Mouse (Mus musculus) myocyte (in vitro differentiated cells): Measurements from ENCODE around the gene Tle6. TPM values are rescaled to one million over a fixed set of nuclear protein-coding genes. Genes with fewer than 3 reads are reported as not detected.

ENCODE experiments used
- H3K27me3 ChIP-seq: one replicate; pipeline ENCODE4 v1.6.1; 2011; ENCODE audit not compliant: control insufficient read depth, insufficient read depth, insufficient read length
- H3K36me3 ChIP-seq: one replicate; pipeline ENCODE4 v1.6.1; 2011; ENCODE audit not compliant: control insufficient read depth, insufficient read depth
- H3K4me2 ChIP-seq: one replicate; pipeline ENCODE4 v1.6.1; 2011; ENCODE audit warnings: low read depth, control low read depth
- H3K4me3 ChIP-seq: one replicate; pipeline ENCODE4 v1.5.1; 2011; ENCODE audit warnings: mild to moderate bottlenecking, control low read depth, moderate library complexity
- H3K79me2 ChIP-seq: one replicate; pipeline ENCODE4 v1.6.1; 2011; ENCODE audit not compliant: control insufficient read depth, insufficient read depth
- H3ac ChIP-seq: one replicate; pipeline ENCODE4 v1.6.1; 2011; ENCODE audit not compliant: control insufficient read depth, insufficient read length
- CEBPB ChIP-seq: IDR thresholded peaks from 2 replicates; pipeline ENCODE4 v1.6.1; 2011; ENCODE audit warnings: mild to moderate bottlenecking, moderate library complexity; ENCODE audit not compliant: poor library complexity, insufficient read depth, severe bottlenecking
- E2F4 ChIP-seq: IDR thresholded peaks from one replicate; pipeline ENCODE4 v1.6.1; 2011; ENCODE audit warnings: mild to moderate bottlenecking, control low read depth, moderate library complexity; ENCODE audit not compliant: insufficient read depth
- MAX ChIP-seq: IDR thresholded peaks from one replicate; pipeline ENCODE4 v1.6.1; 2011; ENCODE audit warnings: low read depth, mild to moderate bottlenecking, control low read depth
- MYOD1 ChIP-seq, 3 experiments: IDR thresholded peaks; one replicate each; pipeline ENCODE4 v1.6.1; 2011; ENCODE audit warnings: control low read depth in 2 of 3, low read depth in 2 of 3, mild to moderate bottlenecking in 2 of 3, moderate library complexity in 1 of 3; ENCODE audit not compliant: insufficient read length in 2 of 3, control insufficient read depth in 1 of 3
- MYOG ChIP-seq, 3 experiments: IDR thresholded peaks; one replicate each; pipeline ENCODE4 v1.6.1; 2011; ENCODE audit warnings: control low read depth in 2 of 3, low read depth in 2 of 3, mild to moderate bottlenecking in 2 of 3; ENCODE audit not compliant: insufficient read length in 2 of 3, control insufficient read depth in 1 of 3, insufficient read depth in 1 of 3
- POLR2A ChIP-seq: IDR thresholded peaks from one replicate; pipeline ENCODE4 v1.6.1; 2011; ENCODE audit warnings: low read depth, mild to moderate bottlenecking, control low read depth, moderate library complexity; ENCODE audit not compliant: insufficient read length
- POLR2AphosphoS2 ChIP-seq: IDR thresholded peaks from one replicate; pipeline ENCODE4 v1.6.1; 2011; ENCODE audit warnings: low read depth, control low read depth; ENCODE audit not compliant: insufficient read length
- REST ChIP-seq: IDR thresholded peaks from one replicate; pipeline ENCODE4 v1.6.1; 2011; ENCODE audit warnings: mild to moderate bottlenecking, control low read depth, moderate library complexity; ENCODE audit not compliant: insufficient read depth, insufficient read length
- SRF ChIP-seq: IDR thresholded peaks from one replicate; pipeline ENCODE4 v1.6.1; 2011; ENCODE audit warnings: low read depth; ENCODE audit not compliant: control insufficient read depth, insufficient read length
- TCF12 ChIP-seq: IDR thresholded peaks from one replicate; pipeline ENCODE4 v1.6.1; 2011; ENCODE audit warnings: mild to moderate bottlenecking, control low read depth; ENCODE audit not compliant: poor library complexity, insufficient read depth, severe bottlenecking
- TCF3 ChIP-seq: IDR thresholded peaks from one replicate; pipeline ENCODE4 v1.6.1; 2011; ENCODE audit warnings: low read depth, control low read depth; ENCODE audit not compliant: insufficient read length
- USF1 ChIP-seq: IDR thresholded peaks from one replicate; pipeline ENCODE4 v1.6.1; 2011; ENCODE audit warnings: low read depth, mild to moderate bottlenecking, control low read depth, moderate library complexity
- polyA plus RNA-seq: library from polyadenylated mRNA; unstranded; fragments of >200 nt; fragmentation: generic; extraction: Trizol; gene quantifications from one replicate; pipeline ENCODE4 v1.2.1, GENCODE M21; 2012; ENCODE audit warnings: missing spikeins

Tle6 gene
- polyA plus RNA-seq, 1 experiment: 15.3 TPM

- peak overlapping the region; percentile 98 for H3K4me3 ChIP-seq
- H3K79me2 ChIP-seq: peaks cover 25% of the 10 kb centered on the region
- H3ac ChIP-seq: peak overlapping the region; percentile 31
- H3K27me3 ChIP-seq: no peaks in the 10 kb centered on the region
- no peak for TF ChIP-seq USF1
- no peak for TF ChIP-seq MAX
- no peak for TF ChIP-seq TCF3
- TF ChIP-seq E2F4: no peak
- no peak for TF ChIP-seq CEBPB
- TF ChIP-seq TCF12: no peak
- TF ChIP-seq MYOG (IDR thresholded peaks at IDR 0.05; ENCODE audit: control insufficient read depth in 1 of 3, insufficient read depth in 1 of 3, insufficient read length in 2 of 3, low read depth in 2 of 3): no peak
- peak; percentile 1 for TF ChIP-seq POLR2AphosphoS2
- peak; percentile 20 for TF ChIP-seq POLR2A
- TF ChIP-seq MYOD1 (IDR thresholded peaks at IDR 0.05; ENCODE audit: control insufficient read depth in 1 of 3, insufficient read length in 2 of 3, low read depth in 2 of 3): peak in 1 of 3 experiments; percentile 2
- TF ChIP-seq SRF: no peak
- no peaks in the 10 kb centered on the region for H3K36me3 ChIP-seq
- peak overlapping the region; percentile 70 for H3K4me2 ChIP-seq
Measured at GRCm38 (mm10) chr10:81559627-81560539, 41.0 kb downstream of the Tle6 start.

DNA sequence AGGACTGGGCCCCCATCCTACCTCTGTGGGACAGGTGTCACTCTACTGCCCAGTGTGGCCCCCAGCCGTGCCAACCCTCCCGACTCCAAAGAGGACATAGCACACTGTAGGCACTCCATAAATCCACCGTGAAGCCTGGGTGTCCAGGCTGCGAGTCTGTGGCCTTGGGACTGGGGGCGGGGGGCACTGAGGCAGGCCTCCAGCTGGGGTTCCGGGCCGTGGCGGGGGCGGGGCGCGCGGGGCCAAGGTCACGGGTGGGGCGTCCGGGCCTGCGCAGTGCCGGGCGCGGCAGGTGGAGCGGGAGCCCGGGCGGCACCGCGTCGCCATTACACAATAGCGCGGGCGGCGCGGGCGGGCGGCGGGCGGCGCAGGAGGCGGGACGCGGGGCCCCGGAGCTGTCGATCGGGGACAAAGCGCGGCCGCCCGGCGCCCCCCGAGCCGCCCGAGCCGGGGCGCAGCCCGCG lies 41.7 kb downstream of the Tle6 start, which contains the start of gene Aes:
Aes (plus strand) TSS at position 326 of the 464 bp plus-strand sequence.
- Histone ChIP-seq H3ac (peak within 1 kb of the TSS; percentile 31), H3K4me3 (peak within 1 kb of the TSS; percentile 98), H3K79me2 (peaks cover 25% of the 10 kb centered on the region), H3K27me3 (no peaks in the 10 kb centered on the region), H3K36me3 (no peaks in the 10 kb centered on the region), H3K4me2 (peak within 1 kb of the TSS; percentile 73)
- TF ChIP-seq E2F4 (no peak), SRF (no peak), CEBPB (no peak), MYOD1 (IDR thresholded peaks at IDR 0.05; ENCODE audit: control insufficient read depth in 1 of 3, insufficient read length in 2 of 3, low read depth in 2 of 3) (peak in 1 of 3 experiments; percentile 82), REST (no peak), POLR2A (peak; percentile 58), USF1 (no peak), TCF12 (no peak), MYOG (IDR thresholded peaks at IDR 0.05; ENCODE audit: control insufficient read depth in 1 of 3, insufficient read depth in 1 of 3, insufficient read length in 2 of 3, low read depth in 2 of 3) (peak in 2 of 3 experiments; percentile 40 to 51), MAX (no peak), POLR2AphosphoS2 (peak; percentile 60), TCF3 (peak; percentile 17)

DNA sequence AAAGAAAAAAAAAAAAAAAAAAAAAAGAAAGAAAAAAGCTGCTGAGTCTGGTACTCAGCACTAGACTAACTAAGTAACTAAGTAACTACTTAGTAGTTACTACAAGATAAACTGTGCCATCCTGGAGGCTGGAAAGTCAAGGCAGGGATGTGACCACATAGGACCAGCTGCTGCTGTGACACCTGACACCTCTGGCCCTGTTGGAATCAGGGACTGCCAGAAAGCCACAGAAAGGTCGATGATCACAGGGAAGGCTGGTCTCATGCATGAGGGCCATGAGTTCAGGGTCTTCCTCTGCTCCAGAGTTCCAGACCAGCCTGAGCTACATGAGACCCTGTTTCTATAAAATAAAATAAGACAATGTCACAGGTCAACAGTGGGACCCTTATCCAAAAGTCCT lies 43.4 kb downstream of the Tle6 start:
- Histone ChIP-seq H3K4me3 (no peak overlapping the region), H3K36me3 (no peaks in the 10 kb centered on the region)
- no peak for TF ChIP-seq TCF12
- TF ChIP-seq MYOG (IDR thresholded peaks at IDR 0.05; ENCODE audit: control insufficient read depth in 1 of 3, insufficient read depth in 1 of 3, insufficient read length in 2 of 3, low read depth in 2 of 3): peak in 2 of 3 experiments; percentile 27 to 74
- TF ChIP-seq MAX: no peak
- no peak for TF ChIP-seq CEBPB
- TF ChIP-seq REST: no peak
- TF ChIP-seq TCF3: no peak
- TF ChIP-seq E2F4: no peak
- no peak for TF ChIP-seq POLR2A
- no peak for TF ChIP-seq SRF
- no peak for TF ChIP-seq USF1
- peak in 2 of 3 experiments; percentile 56 to 80 for TF ChIP-seq MYOD1 (IDR thresholded peaks at IDR 0.05; ENCODE audit: control insufficient read depth in 1 of 3, insufficient read length in 2 of 3, low read depth in 2 of 3)

DNA sequence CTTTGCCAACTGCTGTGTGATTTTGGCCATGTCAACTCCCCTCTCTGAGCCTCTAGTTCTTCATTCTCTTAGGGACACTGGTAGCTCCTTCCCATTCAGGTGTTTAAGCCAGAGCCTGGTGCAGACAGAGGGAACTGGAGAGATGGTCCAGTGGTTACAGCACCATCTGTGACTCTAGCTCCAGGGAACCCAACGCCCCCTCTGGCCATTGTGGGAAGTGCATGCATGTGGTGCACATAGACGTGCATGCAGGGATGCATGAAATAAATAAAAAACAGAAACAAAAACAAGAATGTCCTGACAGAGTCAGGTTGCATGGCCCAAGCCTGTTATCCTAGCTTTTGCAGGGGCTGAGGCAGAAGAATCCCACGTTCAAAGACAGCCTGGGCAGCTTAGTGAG lies 44.6 kb downstream of the Tle6 start:
- peaks cover 19% of the 10 kb centered on the region for H3K79me2 ChIP-seq
- H3K4me3 ChIP-seq: no peak overlapping the region
- H3K27me3 ChIP-seq: no peaks in the 10 kb centered on the region
- H3K36me3 ChIP-seq: no peaks in the 10 kb centered on the region
- no peak overlapping the region for H3ac ChIP-seq
- TF ChIP-seq SRF: no peak
- TF ChIP-seq CEBPB: no peak
- H3K4me2 ChIP-seq: no peak overlapping the region

More for the DNA sequence above, 43.4 kb downstream of the Tle6 start:
- no peak overlapping the region for H3K4me2 ChIP-seq
- H3K79me2 ChIP-seq: peaks cover 25% of the 10 kb centered on the region
- H3K27me3 ChIP-seq: no peaks in the 10 kb centered on the region
- no peak overlapping the region for H3ac ChIP-seq
